Mouse (Mus musculus) heart, postnatal 10 days (tissue): ENCODE data around the gene Gabrr2. TPM values are rescaled to one million over a fixed set of nuclear protein-coding genes. Genes with fewer than 3 reads are reported as not detected.
"Not testable (repeated sequence)": the region's sequence is repeated elsewhere in the genome, so short reads cannot be mapped to it uniquely, and the experiment has no call there.

ENCODE experiments used
- DNase-seq, 2 experiments: peaks; one replicate each; pipeline ENCODE4 v3.0.0; 2021
- intact Hi-C: fragments of 180-260 bp; cut with DNase I; formaldehyde crosslinking; loops from one replicate; pipeline ENCODE4 v1.15.1; 2025
- total RNA-seq, 2 experiments: library from RNA; stranded (reverse); gene quantifications; 2 replicates each; pipeline ENCODE4 v1.2.3; 2021

Gabrr2 gene
- total RNA-seq, 2 experiments from 2014 or later = 0.41 TPM; not detected in 1

DNA sequence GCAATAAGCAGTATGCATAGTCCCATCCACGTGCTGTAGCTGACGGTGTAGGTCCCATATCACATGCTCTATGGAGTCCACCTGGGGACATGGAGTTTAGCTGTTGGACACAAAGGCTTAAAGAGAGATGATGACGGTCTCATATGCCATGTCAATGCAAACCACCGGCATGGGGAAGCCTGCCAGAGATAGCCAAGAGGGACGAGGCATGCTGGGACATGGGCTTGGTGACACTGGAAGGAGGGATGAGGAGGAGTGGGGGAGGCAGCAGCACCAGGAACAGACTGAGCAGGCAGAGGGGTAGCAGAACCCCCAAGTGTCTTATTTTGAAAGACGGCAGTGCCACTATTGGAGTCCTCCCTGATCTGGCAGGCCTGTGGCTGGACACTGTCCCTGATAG lies 5.0 kb downstream of the Gabrr2 start:
- intact Hi-C loops = no loop called here
- no peak for DNase-seq

- intact Hi-C loops = no loop called here
- no peak for DNase-seq
These were observed 6.1 kb downstream of the Gabrr2 start for GRCm38 (mm10) chr4:33068894-33069293.

DNA sequence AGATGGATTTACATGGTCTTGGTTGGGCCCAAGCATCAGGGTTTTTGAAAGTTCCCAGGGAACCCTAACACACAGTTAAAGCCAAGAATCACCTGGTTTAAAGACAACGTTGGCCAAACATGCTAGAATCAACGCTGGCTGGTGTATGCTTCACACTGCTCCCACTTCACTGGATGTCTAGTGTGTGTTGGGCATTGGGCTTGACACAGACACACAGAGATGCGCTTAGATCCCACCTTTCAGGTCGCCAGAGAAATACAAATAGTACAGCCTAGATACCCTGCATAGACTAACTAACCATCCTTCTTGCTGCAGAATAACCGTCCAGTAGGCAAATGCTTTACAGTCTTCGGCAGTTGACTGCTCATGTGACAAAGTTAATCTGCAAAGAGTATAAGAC lies 7.5 kb downstream of the Gabrr2 start:
- intact Hi-C loops = no loop called here
- DNase-seq = no peak

DNA sequence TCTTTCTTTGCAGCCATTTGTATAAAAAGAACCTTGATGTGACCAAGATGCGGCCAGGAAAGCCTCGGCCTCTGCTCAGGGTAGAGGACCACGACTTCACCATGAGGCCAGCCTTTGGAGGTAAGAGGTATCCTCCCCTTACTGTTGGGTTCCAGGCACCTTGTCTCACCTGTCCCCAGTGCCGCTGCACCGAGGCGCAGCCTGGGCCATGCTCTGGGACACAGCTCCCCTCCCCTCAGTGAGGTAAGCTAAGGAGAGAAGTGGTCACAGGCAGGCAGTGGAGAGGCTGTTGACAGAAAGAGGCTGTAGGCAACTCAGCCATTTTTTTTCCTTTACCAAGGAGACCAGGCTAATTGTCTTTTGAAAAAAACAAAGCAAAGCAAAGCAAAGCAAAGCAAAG lies 8.5 kb downstream of the Gabrr2 start:
- intact Hi-C loops = no loop called here

DNA sequence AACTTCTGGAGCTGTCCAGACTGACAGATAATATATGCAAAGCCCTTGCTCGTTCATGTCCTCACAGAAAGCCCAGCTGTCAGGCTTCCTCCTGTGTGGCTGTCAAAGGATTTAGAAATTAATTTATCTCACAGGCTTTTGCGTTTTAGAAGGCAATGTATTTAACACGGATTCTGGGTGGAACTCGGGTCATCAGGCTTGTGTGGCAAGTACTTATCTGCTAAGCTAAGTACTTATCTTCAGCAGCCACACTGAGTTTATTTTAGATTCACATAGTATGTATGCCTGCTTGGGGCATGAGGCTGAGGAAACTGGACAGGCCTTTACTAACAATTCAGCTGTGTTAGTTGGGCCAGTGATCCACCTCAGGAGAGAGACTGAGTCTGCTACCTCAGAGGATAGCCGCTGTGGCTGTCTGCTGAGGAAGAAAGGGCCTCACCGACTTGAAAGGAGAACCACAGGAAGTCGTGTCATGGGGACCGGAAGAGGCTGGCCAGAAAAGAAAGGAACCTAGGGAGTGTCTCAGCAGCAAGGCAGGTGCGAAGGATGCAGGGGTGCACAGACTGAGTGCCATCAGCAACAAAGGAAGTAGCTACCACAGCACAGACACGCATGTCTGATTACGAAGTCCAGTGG lies 9.8 kb downstream of the Gabrr2 start:
- peak; percentile 16 to 21 for DNase-seq
- intact Hi-C loops = no loop called here

More for the DNA sequence above, 8.5 kb downstream of the Gabrr2 start:
- DNase-seq = no peak

- intact Hi-C loops = no loop called here
These were observed 11.6 kb downstream of the Gabrr2 start for GRCm38 (mm10) chr4:33074406-33074805.

GRCm38 (mm10) chr4:33074851-33075250 lies 12.1 kb downstream of the Gabrr2 start:
- intact Hi-C loops = no loop called here
- DNase-seq = peak in 1 of 2 experiments; percentile 20

More at GRCm38 (mm10) chr4:33074406-33074805, 11.6 kb downstream of the Gabrr2 start:
- DNase-seq = no peak

DNA sequence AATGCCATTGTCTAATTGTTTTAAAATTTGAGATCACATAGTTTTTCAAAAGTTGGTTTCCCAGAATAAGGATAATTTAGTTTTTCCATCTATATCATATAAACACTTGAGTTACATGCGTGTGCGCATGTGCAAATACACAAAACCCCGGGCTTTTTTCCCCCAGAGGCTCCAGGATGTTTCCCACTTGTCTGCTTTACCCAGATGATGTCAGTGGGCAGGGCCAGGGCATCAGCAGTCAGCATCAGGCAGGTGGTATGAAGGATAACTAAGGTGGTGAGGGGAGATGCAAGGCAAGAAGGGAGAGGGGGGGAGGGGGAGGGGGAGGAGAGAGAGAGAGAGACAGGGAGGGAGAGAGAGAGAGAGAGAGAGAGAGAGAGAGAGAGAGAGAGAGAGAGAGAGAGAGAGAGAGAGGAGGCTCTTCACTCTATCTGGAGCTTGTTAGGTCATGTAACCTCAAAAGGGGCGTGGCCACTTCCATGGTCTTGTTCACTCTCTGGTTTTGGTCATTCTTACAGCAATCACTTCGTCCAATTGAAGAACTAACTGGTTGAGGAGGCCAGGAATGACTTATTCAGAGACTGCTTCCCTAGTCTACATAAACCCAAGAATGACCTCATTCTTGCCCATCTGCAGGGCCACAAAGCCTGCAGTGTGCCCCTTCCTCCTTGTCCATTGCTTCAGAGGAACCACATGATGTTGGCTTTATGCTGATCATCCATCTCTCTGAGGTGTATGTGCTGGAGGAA lies 13.2 kb downstream of the Gabrr2 start:
- no peak for DNase-seq
- intact Hi-C loops = no loop called here

DNA sequence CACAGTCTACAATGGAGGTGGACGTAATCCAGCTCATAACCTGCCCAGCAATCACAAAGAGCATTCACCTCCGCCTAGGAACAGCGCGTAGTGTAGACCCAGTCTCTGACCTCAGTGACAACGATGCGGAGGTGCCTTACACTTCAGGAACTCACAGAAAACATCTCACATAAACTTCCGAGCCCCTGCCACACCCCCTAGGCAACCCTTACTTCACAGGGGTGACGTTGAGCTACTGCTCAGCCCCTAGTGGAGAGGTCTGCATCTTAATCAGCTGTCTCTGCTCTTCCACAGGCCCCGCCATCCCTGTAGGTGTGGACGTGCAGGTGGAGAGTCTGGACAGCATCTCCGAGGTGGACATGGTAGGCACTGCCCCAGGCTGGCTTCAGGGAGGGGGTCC lies 14.4 kb downstream of the Gabrr2 start:
- intact Hi-C loops = no loop called here
- no peak for DNase-seq

GRCm38 (mm10) chr4:33077724-33078123 lies 14.9 kb downstream of the Gabrr2 start:
- intact Hi-C loops = no loop called here

DNA sequence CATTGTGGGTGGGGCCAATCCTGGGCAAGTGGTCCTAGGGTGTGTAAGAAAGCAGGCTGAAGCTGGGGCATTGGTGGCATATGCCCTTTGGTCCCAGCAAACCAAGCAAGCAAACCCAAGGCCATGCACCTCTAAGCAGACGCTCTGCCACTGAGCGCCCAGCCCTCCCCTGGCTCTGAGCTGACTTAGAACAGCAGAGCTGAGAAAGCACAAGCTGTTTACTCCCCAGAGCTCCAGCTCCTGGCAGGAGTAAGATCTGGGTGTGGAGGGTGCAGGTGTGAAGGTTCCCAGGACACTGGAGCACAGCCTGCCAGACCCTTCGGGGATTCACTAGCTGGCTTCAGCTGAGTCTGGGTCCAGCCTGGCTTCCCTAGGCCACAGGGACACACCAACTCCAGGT lies 15.7 kb downstream of the Gabrr2 start:
- intact Hi-C loops = no loop called here
- no peak for DNase-seq

More at GRCm38 (mm10) chr4:33077724-33078123, 14.9 kb downstream of the Gabrr2 start:
- DNase-seq = no peak

DNA sequence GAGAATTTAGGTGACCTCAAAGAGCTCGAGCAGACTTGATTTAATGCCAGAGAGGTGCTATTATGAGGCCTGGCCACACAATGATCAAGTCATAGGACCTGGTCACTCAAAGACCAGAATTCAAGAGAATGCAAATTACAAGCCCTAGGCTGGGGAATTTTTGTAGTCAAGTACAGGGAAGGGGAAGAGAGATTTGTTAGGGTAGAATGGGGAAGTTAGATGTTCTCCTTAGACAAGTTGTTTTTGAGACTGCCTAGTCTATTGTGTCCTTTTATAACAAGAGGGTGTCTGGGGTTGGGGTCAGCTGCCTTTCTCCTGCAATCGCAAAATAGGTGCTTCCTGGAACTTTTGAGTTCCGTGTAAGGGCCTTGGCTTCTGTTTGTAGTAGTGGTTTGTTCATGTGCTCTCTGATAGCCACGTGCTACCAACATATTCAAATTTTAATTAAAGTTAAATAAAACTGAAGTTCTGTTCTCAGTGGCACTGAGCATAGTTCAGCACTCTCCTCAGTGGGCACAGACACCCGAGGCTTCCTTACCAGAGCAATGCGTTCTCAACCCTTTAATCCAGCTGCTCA lies 36.4 kb downstream of the Gabrr2 start:
- no peak for DNase-seq
- intact Hi-C loops = no loop called here

- intact Hi-C loops = no loop called here
- DNase-seq = no peak
These were observed 47.1 kb downstream of the Gabrr2 start for GRCm38 (mm10) chr4:33109720-33110458.

- intact Hi-C loops = no loop called here
These were observed 48.0 kb downstream of the Gabrr2 start for GRCm38 (mm10) chr4:33110845-33111244.

DNA sequence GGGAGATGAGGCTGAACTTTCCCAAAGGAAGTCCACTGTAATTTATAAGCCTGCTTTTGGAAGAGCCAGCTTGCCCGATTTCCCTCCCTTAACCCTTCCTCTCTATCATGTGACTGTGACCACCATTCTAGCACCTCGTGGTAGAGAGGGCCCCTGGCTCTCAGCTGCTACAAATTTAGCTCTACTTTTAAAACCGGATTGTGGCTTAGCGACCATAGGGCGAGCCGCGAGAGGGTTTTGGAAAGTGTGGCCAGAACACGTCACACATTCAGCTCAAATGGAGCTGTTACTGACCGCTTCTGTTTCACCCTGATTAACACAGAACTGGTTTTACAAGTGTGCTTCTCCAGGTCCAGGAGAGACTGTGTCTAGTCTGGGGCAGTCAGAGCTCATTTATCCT lies 48.6 kb downstream of the Gabrr2 start:
- DNase-seq = no peak
- intact Hi-C loops = no loop called here

More at GRCm38 (mm10) chr4:33110845-33111244, 48.0 kb downstream of the Gabrr2 start:
- DNase-seq = no peak

- DNase-seq, intact Hi-C loops: not testable (repeated sequence)
These were observed 50.1 kb downstream of the Gabrr2 start for GRCm38 (mm10) chr4:33112866-33113265.

GRCm38 (mm10) chr4:33119118-33119517 lies 56.3 kb downstream of the Gabrr2 start:
- peak; percentile 82 to 90 for DNase-seq
- intact Hi-C loops = loop anchor here (5.0 kb wide), 4 partner anchors 92 to 532 kb away; partner anchors contain the start of gene Ankrd6

GRCm38 (mm10) chr4:33124493-33124892 lies 61.7 kb downstream of the Gabrr2 start:
- DNase-seq = peak; percentile 66 to 70
- intact Hi-C loops = loop anchor here (1.0 kb wide), 2 partner anchors 80 to 168 kb away; no protein-coding TSS in a partner anchor

DNA sequence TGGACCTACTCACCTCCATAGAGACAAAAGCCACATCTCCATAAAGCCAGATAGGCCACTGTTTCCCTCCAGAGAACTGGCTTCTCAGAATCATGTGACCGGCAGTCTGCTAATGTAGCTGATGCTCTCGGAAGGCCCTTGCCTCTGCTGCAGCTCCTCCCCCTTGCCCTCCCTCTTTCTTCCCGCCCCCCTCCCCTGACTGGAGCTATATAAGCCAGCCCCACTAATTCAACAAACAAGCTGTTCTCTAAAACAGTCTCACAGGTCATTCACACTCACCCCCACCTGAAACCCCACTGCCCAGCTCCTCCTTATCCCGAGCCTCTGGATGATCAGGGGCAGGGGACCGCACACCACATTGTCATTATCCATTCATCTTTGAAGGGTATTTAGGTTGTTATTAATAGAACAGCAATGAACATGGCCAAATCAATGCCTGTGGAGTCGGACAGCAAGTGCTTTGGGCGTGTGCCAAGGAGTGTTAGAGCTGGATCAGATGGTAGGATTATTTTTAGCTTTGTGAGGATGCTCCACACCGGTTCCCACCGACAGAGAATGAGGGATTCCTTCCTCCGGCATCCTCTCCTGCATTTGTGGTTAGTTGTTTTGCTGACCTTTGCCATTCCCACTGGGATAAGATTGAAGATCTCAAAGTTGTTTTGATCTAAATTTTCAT lies 62.7 kb downstream of the Gabrr2 start:
- intact Hi-C loops = no loop called here
- peak; percentile 5 to 13 for DNase-seq

DNA sequence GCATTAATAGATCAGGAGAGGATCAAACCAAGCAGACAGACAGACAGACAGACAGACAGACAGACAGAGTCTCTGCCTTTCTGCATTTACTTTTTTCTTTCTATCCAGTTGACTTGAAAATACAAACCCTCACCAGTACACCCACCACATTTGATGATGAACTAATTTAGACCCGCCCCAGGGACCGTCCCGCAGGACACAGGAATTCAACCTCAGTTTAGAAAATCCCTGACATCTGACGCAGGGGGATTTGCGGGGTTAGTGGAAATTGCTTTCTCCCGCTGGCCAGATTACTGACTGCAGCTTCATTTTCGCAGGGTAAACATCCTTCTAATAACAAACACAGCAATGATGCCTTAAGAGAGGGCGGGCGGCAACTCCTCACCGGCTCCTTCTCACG lies 69.4 kb downstream of the Gabrr2 start, which contains the start of gene Gabrr1:
Gene Gabrr1 (plus strand): TSS at position 301 of the 400 bp plus-strand sequence.
- intact Hi-C loops = no loop called here
- no peak for DNase-seq
